Mouse (Mus musculus) limb, embryonic 13.5 days (tissue): ENCODE results near the gene Mapkapk3. TPM values are rescaled to one million over a fixed set of nuclear protein-coding genes. Genes with fewer than 3 reads are reported as not detected.

ENCODE experiments used
- ATAC-seq: fragments of 200-750 bp; cut with Nextera tagmentation; 2 replicates; pipeline ENCODE4 v1.8.0; 2017; ENCODE audit warnings: low read depth, moderate number of reproducible peaks, moderate TSS enrichment; ENCODE audit not compliant: low FRiP score
- H3K27ac ChIP-seq: fragments of 300-500 bp; sonication (generic); 2 replicates; pipeline ENCODE4 v1.5.1; 2015; ENCODE audit warnings: inconsistent platforms, mild to moderate bottlenecking, moderate library complexity
- H3K27me3 ChIP-seq: fragments of 300-500 bp; sonication (generic); 2 replicates; pipeline ENCODE4 v1.6.1; 2015; ENCODE audit warnings: mild to moderate bottlenecking, inconsistent platforms
- H3K36me3 ChIP-seq: fragments of 300-500 bp; sonication (generic); 2 replicates; pipeline ENCODE4 v1.6.1; 2015; ENCODE audit warnings: inconsistent platforms, mild to moderate bottlenecking, moderate library complexity
- H3K4me1 ChIP-seq: fragments of 300-500 bp; sonication (generic); 2 replicates; pipeline ENCODE4 v1.6.1; 2015; ENCODE audit warnings: inconsistent platforms
- H3K4me2 ChIP-seq: fragments of 300-500 bp; sonication (generic); replicated peaks from 2 replicates; pipeline ENCODE4 v1.6.1; 2015; ENCODE audit warnings: inconsistent platforms, mild to moderate bottlenecking, moderate library complexity
- H3K4me3 ChIP-seq: fragments of 300-500 bp; sonication (generic); 2 replicates; pipeline ENCODE4 v1.5.1; 2015; ENCODE audit warnings: moderate library complexity, mild to moderate bottlenecking, inconsistent platforms
- H3K9ac ChIP-seq: fragments of 300-500 bp; sonication (generic); 2 replicates; pipeline ENCODE4 v1.6.1; 2015; ENCODE audit warnings: mild to moderate bottlenecking, inconsistent platforms
- H3K9me3 ChIP-seq: fragments of 300-500 bp; sonication (generic); 2 replicates; pipeline ENCODE4 v1.6.1; 2016; ENCODE audit warnings: inconsistent platforms
- WGBS: fragments of 180-500 bp; shearing (Covaris S2); methylation state at CpG from one replicate; pipeline ENCODE4 v1.1.7; 2015; 5-methylcytosine and 5-hydroxymethylcytosine counted together
- polyA plus RNA-seq: library from polyadenylated mRNA; unstranded; fragments of >200 nt; fragmentation: Nextera tagmentation; extraction: Ambion mirVana; gene quantifications from 2 replicates; pipeline ENCODE4 v1.2.1, GENCODE M21; 2015

Gene Mapkapk3
- polyA plus RNA-seq, 1 experiment from 2014 or later, result 6.3 TPM

- no peaks in the 10 kb centered on the region for H3K9me3 ChIP-seq
- H3K36me3 ChIP-seq, result peaks cover 28% of the 10 kb centered on the region
- H3K27ac ChIP-seq, result no peak overlapping the region
- H3K4me1 ChIP-seq, result peaks cover 23% of the 10 kb centered on the region
- peak overlapping the region; percentile 65 for H3K4me3 ChIP-seq
- H3K27me3 ChIP-seq, result peaks cover 6% of the 10 kb centered on the region; the same call in 1 of the 2 replicates
- 71% methylated on average over 8 of the region's 8 CpGs for WGBS
- H3K9ac ChIP-seq, result no peak overlapping the region; the same call in 1 of the 2 replicates
- no peak for ATAC-seq
- peak overlapping the region; percentile 77 for H3K4me2 ChIP-seq
Observed at GRCm38 (mm10) chr9:107298059-107298780, 8.5 kb upstream of the Mapkapk3 start.

- Histone ChIP-seq H3K9ac (peak overlapping the region; percentile 80), H3K9me3 (no peaks in the 10 kb centered on the region), H3K27me3 (peaks cover 11% of the 10 kb centered on the region), H3K4me1 (peaks cover 23% of the 10 kb centered on the region), H3K4me3 (peak overlapping the region; percentile 65), H3K4me2 (peak overlapping the region; percentile 77), H3K36me3 (peaks cover 25% of the 10 kb centered on the region), H3K27ac (no peak overlapping the region)
- WGBS, result 84% methylated on average over 4 of the region's 4 CpGs
- ATAC-seq, result no peak
Observed at GRCm38 (mm10) chr9:107297658-107298057, 8.0 kb upstream of the Mapkapk3 start.

- WGBS, result 14% methylated on average over 16 of the region's 16 CpGs
- peaks cover 23% of the 10 kb centered on the region for H3K36me3 ChIP-seq
- H3K4me1 ChIP-seq, result peaks cover 23% of the 10 kb centered on the region
- H3K27me3 ChIP-seq, result peaks cover 14% of the 10 kb centered on the region
- peak overlapping the region; percentile 24; the same call in 1 of the 2 replicates for H3K27ac ChIP-seq
- 0 out of 2 replicates have a peak, but pooled peaks have one; percentile 10 for ATAC-seq
- peak overlapping the region; percentile 77 for H3K4me2 ChIP-seq
- H3K9ac ChIP-seq, result peak overlapping the region; percentile 80
- H3K4me3 ChIP-seq, result peak overlapping the region; percentile 65
- H3K9me3 ChIP-seq, result no peaks in the 10 kb centered on the region
Observed at GRCm38 (mm10) chr9:107297059-107297458, 7.4 kb upstream of the Mapkapk3 start.

GRCm38 (mm10) chr9:107296501-107296965 is 6.9 kb upstream of the Mapkapk3 start:
- 0% methylated on average over 31 of the region's 31 CpGs for WGBS
- peak overlapping the region; percentile 80 for H3K9ac ChIP-seq
- peak overlapping the region; percentile 77 for H3K4me2 ChIP-seq
- peak overlapping the region; percentile 24; the same call in 1 of the 2 replicates for H3K27ac ChIP-seq
- H3K4me3 ChIP-seq, result peak overlapping the region; percentile 65
- peaks cover 18% of the 10 kb centered on the region for H3K36me3 ChIP-seq
- H3K9me3 ChIP-seq, result no peaks in the 10 kb centered on the region
- peaks cover 23% of the 10 kb centered on the region for H3K4me1 ChIP-seq
- H3K27me3 ChIP-seq, result peaks cover 14% of the 10 kb centered on the region
- ATAC-seq, result peak; percentile 97

- WGBS, result 4% methylated on average over 14 of the region's 14 CpGs
- Histone ChIP-seq H3K4me2 (peak overlapping the region; percentile 77), H3K9me3 (no peaks in the 10 kb centered on the region), H3K27me3 (peaks cover 14% of the 10 kb centered on the region), H3K9ac (peak overlapping the region; percentile 59), H3K4me1 (peaks cover 23% of the 10 kb centered on the region), H3K27ac (0 out of 2 replicates have a peak overlapping the region, but pooled peaks have one; percentile 15), H3K36me3 (peaks cover 13% of the 10 kb centered on the region), H3K4me3 (peak overlapping the region; percentile 65)
- peak; percentile 45; the same call in 1 of the 2 replicates for ATAC-seq
Observed at GRCm38 (mm10) chr9:107296041-107296440, 6.4 kb upstream of the Mapkapk3 start.

GRCm38 (mm10) chr9:107296016-107296040 is 6.2 kb upstream of the Mapkapk3 start, which contains the start of gene Cish:
TSS of gene Cish (plus strand) at chr9:107296026.
- H3K27ac ChIP-seq, result peak within 1 kb of the TSS; percentile 24; the same call in 1 of the 2 replicates
- H3K4me1 ChIP-seq, result peaks cover 23% of the 10 kb centered on the region
- peak within 1 kb of the TSS; percentile 65 for H3K4me3 ChIP-seq
- peaks cover 11% of the 10 kb centered on the region for H3K36me3 ChIP-seq
- peak within 1 kb of the TSS; percentile 77 for H3K4me2 ChIP-seq
- peak within 1 kb of the TSS; percentile 80 for H3K9ac ChIP-seq
- no peak for ATAC-seq
- peaks cover 14% of the 10 kb centered on the region for H3K27me3 ChIP-seq
- H3K9me3 ChIP-seq, result no peaks in the 10 kb centered on the region

- 77% methylated on average over 4 of the region's 4 CpGs for WGBS
- Histone ChIP-seq H3K9me3 (no peaks in the 10 kb centered on the region), H3K4me2 (peak overlapping the region; percentile 77), H3K27ac (no peak overlapping the region), H3K4me1 (peaks cover 23% of the 10 kb centered on the region), H3K27me3 (peaks cover 14% of the 10 kb centered on the region), H3K9ac (no peak overlapping the region), H3K4me3 (peak overlapping the region; percentile 65; the same call in 1 of the 2 replicates), H3K36me3 (peaks cover 9% of the 10 kb centered on the region)
- ATAC-seq, result no peak
Observed at GRCm38 (mm10) chr9:107295616-107296015, 5.9 kb upstream of the Mapkapk3 start.

- Histone ChIP-seq H3K9me3 (no peaks in the 10 kb centered on the region), H3K9ac (no peak overlapping the region), H3K4me2 (no peak overlapping the region), H3K4me1 (peaks cover 32% of the 10 kb centered on the region), H3K36me3 (no peaks in the 10 kb centered on the region), H3K27ac (no peak overlapping the region), H3K4me3 (no peak overlapping the region), H3K27me3 (peaks cover 14% of the 10 kb centered on the region)
- ATAC-seq, result no peak
- 5% methylated on average over 6 of the region's 6 CpGs for WGBS
Observed at GRCm38 (mm10) chr9:107294249-107294648, 4.6 kb upstream of the Mapkapk3 start.

GRCm38 (mm10) chr9:107290897-107291296 is 1.2 kb upstream of the Mapkapk3 start:
- no peak overlapping the region for H3K27ac ChIP-seq
- peaks cover 12% of the 10 kb centered on the region for H3K4me1 ChIP-seq
- H3K9ac ChIP-seq, result no peak overlapping the region
- H3K36me3 ChIP-seq, result no peaks in the 10 kb centered on the region
- no peak overlapping the region for H3K4me2 ChIP-seq
- WGBS, result 28% methylated on average over 10 of the region's 10 CpGs
- no peak overlapping the region for H3K4me3 ChIP-seq
- no peak for ATAC-seq
- peaks cover 21% of the 10 kb centered on the region for H3K27me3 ChIP-seq
- no peaks in the 10 kb centered on the region for H3K9me3 ChIP-seq

GRCm38 (mm10) chr9:107288711-107289110 is 966 bp downstream of the Mapkapk3 start:
- ATAC-seq, result no peak
- 28% methylated on average over 8 of the region's 8 CpGs for WGBS
- H3K9ac ChIP-seq, result peak overlapping the region; percentile 62; the same call in 1 of the 2 replicates
- no peaks in the 10 kb centered on the region for H3K9me3 ChIP-seq
- no peaks in the 10 kb centered on the region for H3K36me3 ChIP-seq
- H3K27ac ChIP-seq, result no peak overlapping the region
- peaks cover 14% of the 10 kb centered on the region for H3K27me3 ChIP-seq
- peaks cover 12% of the 10 kb centered on the region for H3K4me1 ChIP-seq
- peak overlapping the region; percentile 89 for H3K4me2 ChIP-seq
- peak overlapping the region; percentile 53 for H3K4me3 ChIP-seq

GRCm38 (mm10) chr9:107288105-107288650 is 1.5 kb downstream of the Mapkapk3 start:
- Histone ChIP-seq H3K27me3 (peaks cover 14% of the 10 kb centered on the region), H3K27ac (no peak overlapping the region), H3K4me3 (no peak overlapping the region), H3K36me3 (no peaks in the 10 kb centered on the region), H3K4me2 (peak overlapping the region; percentile 89; the same call in 1 of the 2 replicates), H3K9me3 (no peaks in the 10 kb centered on the region), H3K9ac (no peak overlapping the region), H3K4me1 (peaks cover 12% of the 10 kb centered on the region)
- WGBS, result 91% methylated on average over 14 of the region's 14 CpGs
- ATAC-seq, result no peak

GRCm38 (mm10) chr9:107287294-107287693 is 2.4 kb downstream of the Mapkapk3 start:
- no peak for ATAC-seq
- Histone ChIP-seq H3K27ac (no peak overlapping the region), H3K9me3 (no peaks in the 10 kb centered on the region), H3K9ac (no peak overlapping the region), H3K4me2 (no peak overlapping the region), H3K4me1 (peaks cover 12% of the 10 kb centered on the region), H3K27me3 (peaks cover 8% of the 10 kb centered on the region; the same call in 1 of the 2 replicates), H3K36me3 (no peaks in the 10 kb centered on the region), H3K4me3 (no peak overlapping the region)
- 77% methylated on average over 2 of the region's 2 CpGs for WGBS
